Mouse (Mus musculus) adrenal gland, adult 8-10 months (tissue): Measurements from ENCODE around the gene 5530400C23Rik. TPM values are rescaled to one million over a fixed set of nuclear protein-coding genes. Genes with fewer than 3 reads are reported as not detected.
"Not testable (repeated sequence)": the region's sequence is repeated elsewhere in the genome, so short reads cannot be mapped to it uniquely, and the experiment has no call there.

Experiments
- DNase-seq: peaks from one replicate; pipeline ENCODE4 v3.0.0; 2022
- total RNA-seq, 4 experiments: library from RNA; stranded (reverse); gene quantifications; 2 replicates each; pipeline ENCODE4 v1.2.4; 2022

5530400C23Rik gene
- total RNA-seq = not detected

DNA sequence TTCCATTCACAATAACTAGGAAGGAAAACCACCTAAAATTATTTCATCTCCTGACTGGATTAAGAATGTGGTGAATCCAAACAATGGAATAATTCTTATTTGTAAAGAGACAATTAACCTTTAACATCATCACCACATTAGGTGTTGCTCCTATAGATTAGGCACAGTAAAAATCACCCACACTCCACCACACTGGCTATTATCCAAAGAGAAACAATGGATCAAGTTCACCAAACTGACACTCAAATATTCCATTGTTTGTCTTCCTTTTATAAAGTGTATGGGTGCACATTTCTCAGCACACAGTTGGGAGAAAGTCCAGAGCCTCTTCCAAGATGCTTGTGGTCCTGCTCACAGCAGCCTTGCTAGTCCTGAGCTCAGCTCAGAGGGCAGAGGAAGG, at the start of gene 5530400C23Rik:
5530400C23Rik (plus strand) TSS at position 301 of the 400 bp plus-strand sequence.
- not testable (repeated sequence) for DNase-seq

DNA sequence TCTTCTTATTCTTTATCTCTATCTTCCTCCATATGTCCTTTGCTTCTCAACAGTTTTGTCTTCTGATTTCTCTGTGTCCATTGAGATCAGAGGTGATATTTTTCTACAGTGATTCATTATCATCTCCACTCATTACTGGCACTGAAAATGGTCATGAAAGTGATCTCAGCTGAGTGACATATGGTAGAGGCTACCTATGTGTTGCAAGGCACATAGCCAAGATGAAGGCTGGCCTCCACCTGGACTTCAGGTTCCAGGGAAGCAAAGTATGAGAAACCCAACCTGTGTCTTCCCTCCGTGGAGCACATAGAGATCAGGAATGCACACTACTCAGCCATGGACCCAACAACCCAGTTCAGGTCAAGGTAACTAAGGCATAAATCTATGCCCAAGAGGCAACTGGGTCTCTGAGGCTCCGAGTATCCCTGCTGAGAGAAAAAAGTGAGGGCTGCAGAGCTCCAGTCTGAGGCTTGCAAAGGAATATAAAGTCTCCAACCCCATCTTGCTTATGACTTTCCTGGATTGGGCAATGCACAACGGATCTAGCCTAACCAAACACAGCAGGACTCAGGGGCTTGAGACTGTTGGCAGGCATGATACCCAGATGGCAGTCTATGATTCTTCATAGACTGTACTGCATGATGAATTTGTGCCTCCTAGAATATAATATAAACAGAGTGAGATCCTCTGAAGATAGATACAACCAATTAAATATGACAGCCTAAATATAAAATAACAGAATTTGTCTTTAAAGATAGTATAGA, 14.1 kb downstream of the 5530400C23Rik start:
- DNase-seq = no peak

DNA sequence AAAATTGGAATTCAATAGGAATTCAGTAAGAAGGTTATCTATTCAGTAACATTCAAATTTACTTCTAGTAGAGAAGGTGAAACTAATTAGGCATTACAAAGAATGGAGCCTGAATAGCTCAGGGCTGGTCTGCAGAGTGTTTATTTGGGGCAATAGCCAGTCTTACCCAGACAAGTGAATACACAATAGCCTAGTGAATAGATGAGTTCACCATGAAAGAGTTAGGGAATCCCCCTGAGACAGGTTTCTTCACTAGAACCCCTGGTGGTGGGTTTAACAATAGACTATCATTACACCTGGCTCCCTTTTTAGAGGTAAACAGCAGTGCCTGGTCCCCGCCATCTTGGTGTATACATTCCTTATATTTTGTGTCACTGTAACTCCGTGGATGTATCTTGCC, 21.9 kb downstream of the 5530400C23Rik start:
- DNase-seq = not testable (repeated sequence)

DNA sequence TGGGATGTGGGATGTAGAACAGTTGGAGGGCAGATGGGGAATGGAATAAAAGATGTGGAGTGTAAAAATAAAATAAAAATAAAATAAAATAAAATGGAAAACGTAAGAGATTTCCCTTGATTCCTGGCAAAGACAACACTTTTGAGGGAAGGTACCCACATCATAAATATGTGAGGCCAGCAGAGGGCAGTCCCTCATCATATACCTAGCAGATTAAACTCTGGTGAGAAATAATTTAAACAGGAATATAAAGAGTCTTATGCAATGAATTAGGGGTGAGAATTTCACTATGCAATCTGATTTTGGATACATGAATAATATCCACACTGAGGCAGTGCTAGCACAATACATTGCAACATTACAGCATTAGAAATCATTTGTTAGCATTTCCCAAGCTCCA, 46.5 kb downstream of the 5530400C23Rik start:
- DNase-seq = no peak

DNA sequence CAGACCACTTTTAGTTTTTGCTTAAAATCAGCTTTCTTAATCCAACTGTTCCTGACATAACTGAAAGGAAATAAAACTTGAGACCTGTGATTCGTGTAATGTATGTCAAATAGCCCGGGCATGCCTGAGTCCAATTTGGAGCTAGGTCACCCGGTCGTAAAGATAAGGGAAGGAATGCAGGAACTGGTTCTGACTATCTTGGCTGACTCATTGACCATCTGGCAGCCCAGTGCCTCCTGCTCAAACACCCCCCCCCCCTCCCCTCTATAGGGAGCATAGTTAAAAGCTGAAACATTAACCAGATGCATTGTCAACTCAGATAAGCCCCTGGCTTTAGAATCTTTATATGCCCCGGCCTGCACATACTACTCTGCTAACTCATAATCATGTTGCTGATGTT, 49.7 kb downstream of the 5530400C23Rik start:
- not testable (repeated sequence) for DNase-seq

Other genes with a start within 250 kb of the 5530400C23Rik start
- not detected for gene Tas2r140, start 236.4 kb upstream of the 5530400C23Rik start, total RNA-seq
- 10 to 100 TPM; 73.7 to 95.2 (median 84.8) TPM for gene Smim10l1, start 187.3 kb upstream of the 5530400C23Rik start, total RNA-seq